Mouse (Mus musculus) ovary, adult 2 months (tissue): ENCODE measurements around the gene Tcaf1. TPM values are rescaled to one million over a fixed set of nuclear protein-coding genes. Genes with fewer than 3 reads are reported as not detected.

ENCODE experiments used
- polyA plus RNA-seq: library from polyadenylated mRNA; depleted of rRNA; stranded (reverse); fragments of >200 nt; gene quantifications from 2 replicates; pipeline ENCODE4 v1.2.3, GENCODE M21; 2012; rRNA removed

Gene Tcaf1
- 84.3 and 86.2 TPM in 2 replicates for polyA plus RNA-seq

DNA sequence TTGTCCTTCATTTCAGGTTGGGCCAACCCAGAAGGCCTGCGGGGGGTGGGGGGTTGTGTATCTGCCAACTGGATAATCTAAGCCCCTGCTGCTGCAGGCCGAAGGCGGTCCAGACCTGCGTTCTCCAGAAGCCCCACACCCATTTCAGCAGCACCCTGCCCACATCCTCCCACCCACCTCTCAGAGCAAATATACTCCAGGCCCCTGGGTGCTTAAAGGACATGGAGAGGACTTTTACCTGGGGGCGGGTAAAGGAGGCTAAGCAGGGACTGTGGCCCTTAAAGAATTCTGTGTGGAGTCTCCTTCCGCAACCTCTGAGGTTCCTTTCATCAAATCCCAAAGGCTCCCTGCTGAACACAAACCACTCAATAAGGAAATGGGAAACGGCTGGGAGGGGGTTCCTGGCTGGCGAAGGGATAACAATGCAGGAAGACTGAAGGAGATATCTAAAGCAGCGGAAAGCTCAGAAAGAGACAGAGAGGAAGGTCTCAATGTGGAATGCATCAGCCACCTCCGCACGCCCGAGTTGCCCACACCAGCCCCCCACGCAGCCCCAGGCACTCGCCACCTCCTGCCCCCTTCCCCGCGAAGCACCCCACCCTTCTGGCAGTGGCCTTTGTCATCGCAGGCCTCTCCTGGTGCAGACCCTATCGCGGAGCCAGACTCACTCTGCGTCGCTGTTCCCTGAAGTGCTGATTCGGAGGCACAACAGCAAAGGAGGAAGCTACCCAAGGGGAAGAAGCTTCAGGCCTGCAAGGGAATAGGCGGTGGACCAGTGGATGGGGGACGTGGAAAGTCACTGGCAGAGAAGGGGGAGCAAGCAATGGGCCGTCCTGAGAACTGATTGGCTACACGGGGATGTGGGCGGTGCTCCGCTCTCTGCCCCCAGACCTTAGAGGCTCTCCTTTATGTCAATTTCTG is at the start of gene Tcaf1:
TSS of gene Tcaf1 (minus strand) at position 798 of the 921 bp plus-strand sequence.

DNA sequence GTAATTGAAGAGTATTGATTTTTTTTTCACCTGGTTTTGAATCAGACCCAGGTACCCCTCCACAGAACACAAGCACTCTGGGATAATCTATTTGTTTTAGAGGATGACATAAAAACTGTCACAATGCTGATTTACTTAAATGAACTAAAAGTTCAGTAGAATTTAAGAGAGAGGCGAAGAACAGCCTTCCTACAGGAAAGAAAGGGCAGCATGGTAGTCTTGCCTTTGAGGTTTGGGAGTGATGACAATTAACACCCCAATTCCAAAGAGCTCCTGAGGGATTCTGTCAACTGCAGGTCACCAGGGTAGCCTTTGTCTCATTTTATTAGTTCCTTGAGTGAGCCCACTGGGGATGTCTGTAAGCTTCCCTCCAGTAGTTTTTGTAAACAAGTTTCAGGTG is 46.2 kb upstream of the Tcaf1 start, which contains the start of gene Olfr38:
TSS of gene Olfr38 (plus strand) at position 301 of the 400 bp plus-strand sequence.

DNA sequence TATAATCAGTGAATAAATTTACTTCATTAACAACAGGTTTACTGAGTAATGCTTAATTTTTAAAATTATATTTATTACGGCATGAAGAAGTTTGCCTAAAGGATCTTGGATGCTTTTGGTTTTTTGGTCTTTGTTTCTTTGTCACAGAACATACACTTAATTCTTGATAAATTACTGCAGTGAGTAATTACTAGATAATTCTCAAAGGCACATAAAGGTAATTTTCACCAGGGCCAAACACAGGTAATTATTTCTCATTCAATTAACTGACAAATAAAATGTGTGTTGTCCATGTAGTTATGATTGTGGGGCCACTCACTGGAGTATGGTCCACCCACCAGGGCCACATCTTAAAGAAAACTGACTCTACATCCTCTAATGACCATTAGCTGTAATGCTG is 29.2 kb upstream of the Tcaf1 start, which contains the start of gene Olfr453:
TSS of gene Olfr453 (plus strand) at position 301 of the 400 bp plus-strand sequence.

DNA sequence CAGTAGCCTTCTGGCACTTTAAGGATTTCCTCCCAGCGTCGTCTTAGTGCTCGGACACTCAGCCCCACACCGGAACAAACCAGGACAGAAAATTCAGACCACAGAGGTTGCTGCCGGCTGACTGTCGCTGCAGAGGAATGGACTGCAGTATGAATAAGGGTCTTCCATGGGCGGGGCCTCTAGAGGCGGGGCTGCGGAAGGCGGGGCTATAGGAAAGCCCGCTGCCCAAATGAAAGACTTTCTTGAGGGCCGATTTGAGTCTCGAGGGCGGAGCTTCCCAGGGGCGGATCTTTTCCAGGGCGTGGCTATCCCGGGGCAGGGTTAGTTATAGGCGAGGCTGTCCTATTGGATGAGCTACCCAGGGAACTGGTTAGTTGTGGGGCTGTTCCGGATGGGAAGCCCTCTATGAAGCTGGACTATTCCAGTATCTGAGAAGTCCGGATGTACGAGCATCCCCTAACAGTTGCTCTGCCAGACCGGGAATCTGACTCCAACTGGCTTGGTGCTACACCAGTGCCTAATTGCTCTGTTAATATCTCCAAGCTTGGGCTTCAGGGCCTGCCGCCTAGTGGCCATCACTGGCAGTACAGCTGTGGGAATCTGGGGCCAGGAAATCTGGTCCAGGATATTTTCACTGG is 64.9 kb downstream of the Tcaf1 start, which contains the start of gene Tcaf2:
TSS of gene Tcaf2 (minus strand) at position 343 of the 638 bp plus-strand sequence.

Other genes with a start within 250 kb of the Tcaf1 start
- gene Olfr458, start 244.9 kb downstream of the Tcaf1 start, polyA plus RNA-seq, result not detected in 2 replicates
- not detected in 2 replicates for gene Olfr457, start 233.8 kb downstream of the Tcaf1 start, polyA plus RNA-seq
- gene Olfr456, start 222.9 kb downstream of the Tcaf1 start, polyA plus RNA-seq, result not detected in 2 replicates
- not detected in 2 replicates for gene Olfr455, start 162.5 kb downstream of the Tcaf1 start, polyA plus RNA-seq
- not detected in 2 replicates for gene Tcaf3, start 112.4 kb downstream of the Tcaf1 start, polyA plus RNA-seq
- 3.1 and 3.4 TPM in 2 replicates for gene Tcaf2, start 64.8 kb downstream of the Tcaf1 start, polyA plus RNA-seq
- not detected in 2 replicates for gene Olfr453, start 29.3 kb upstream of the Tcaf1 start, polyA plus RNA-seq
- gene Olfr38, start 46.3 kb upstream of the Tcaf1 start, polyA plus RNA-seq, result not detected in 2 replicates
- gene Olfr452, start 75.0 kb upstream of the Tcaf1 start, polyA plus RNA-seq, result not detected in 2 replicates
- not detected in 2 replicates for gene Olfr450, start 101.9 kb upstream of the Tcaf1 start, polyA plus RNA-seq
- gene Olfr449, start 124.3 kb upstream of the Tcaf1 start, polyA plus RNA-seq, result not detected in 2 replicates
- not detected in 2 replicates for gene Olfr448, start 180.4 kb upstream of the Tcaf1 start, polyA plus RNA-seq
- not detected in 2 replicates for gene Olfr447, start 198.8 kb upstream of the Tcaf1 start, polyA plus RNA-seq
- not detected in 2 replicates for gene Olfr446, start 211.3 kb upstream of the Tcaf1 start, polyA plus RNA-seq
- gene Olfr444, start 239.0 kb upstream of the Tcaf1 start, polyA plus RNA-seq, result not detected in 2 replicates